Mouse (Mus musculus) midbrain, embryonic 11.5 days (tissue): ENCODE measurements at regions not wholly inside any gene's neighbourhood (a gene's known extent, or its start where the extent isn't known, plus 50 kb on each side); places are given as distances from the start of the nearest gene placed in this dataset.

Source experiments
- ATAC-seq: fragments of 200-750 bp; cut with Nextera tagmentation; 2 replicates; pipeline ENCODE4 v1.8.0; 2017; ENCODE audit warnings: moderate TSS enrichment, moderate library complexity; ENCODE audit not compliant: low FRiP score
- DNase-seq: peaks from one replicate; pipeline ENCODE4 v3.0.0; 2015; ENCODE audit warnings: low spot score; ENCODE audit errors: missing footprints
- H3K27ac ChIP-seq: fragments of 300-500 bp; sonication (generic); 2 replicates; pipeline ENCODE4 v1.5.1; 2014; ENCODE audit warnings: low read depth, low read length
- H3K27me3 ChIP-seq: fragments of 300-500 bp; sonication (generic); 2 replicates; pipeline ENCODE4 v1.6.1; 2014; ENCODE audit warnings: mild to moderate bottlenecking, low read length, moderate library complexity, mixed read lengths; ENCODE audit not compliant: control insufficient read depth, insufficient read depth
- H3K36me3 ChIP-seq: fragments of 300-500 bp; sonication (generic); 2 replicates; pipeline ENCODE4 v1.6.1; 2014; ENCODE audit warnings: mild to moderate bottlenecking, low read length, moderate library complexity, mixed read lengths; ENCODE audit not compliant: control insufficient read depth, insufficient read depth
- H3K4me1 ChIP-seq: fragments of 300-500 bp; sonication (generic); 2 replicates; pipeline ENCODE4 v1.6.1; 2014; ENCODE audit warnings: low read length; ENCODE audit not compliant: control insufficient read depth, insufficient read depth
- H3K4me2 ChIP-seq: fragments of 300-500 bp; sonication (generic); 2 replicates; pipeline ENCODE4 v1.6.1; 2014; ENCODE audit warnings: mild to moderate bottlenecking, moderate library complexity
- H3K4me3 ChIP-seq: fragments of 300-500 bp; sonication (generic); 2 replicates; pipeline ENCODE4 v1.5.1; 2014; ENCODE audit warnings: low read depth, low read length
- H3K9ac ChIP-seq: fragments of 300-500 bp; sonication (generic); 2 replicates; pipeline ENCODE4 v1.6.1; 2014; ENCODE audit warnings: low read length
- H3K9me3 ChIP-seq: fragments of 300-500 bp; sonication (generic); 2 replicates; pipeline ENCODE4 v1.6.1; 2016; ENCODE audit warnings: low read length; ENCODE audit not compliant: control insufficient read depth
- WGBS: fragments of 180-500 bp; shearing (Covaris S2); extraction: QIAGEN DNeasy Blood & Tissue Kit; methylation state at CpG from one replicate; pipeline ENCODE4 v1.1.7; 2014; 5-methylcytosine and 5-hydroxymethylcytosine counted together

- no peaks in the 10 kb centered on the region for H3K4me1 ChIP-seq
- no peak overlapping the region for H3K4me2 ChIP-seq
- H3K36me3 ChIP-seq: no peaks in the 10 kb centered on the region
- DNase-seq (no peak), ATAC-seq (no peak)
- no peak overlapping the region for H3K27ac ChIP-seq
- no peaks in the 10 kb centered on the region for H3K27me3 ChIP-seq
- no peak overlapping the region for H3K4me3 ChIP-seq
- no peak overlapping the region for H3K9ac ChIP-seq
- H3K9me3 ChIP-seq: no peaks in the 10 kb centered on the region
- 87% methylated on average over 2 of the region's 2 CpGs for WGBS
These were observed 361.5 kb upstream of the Intu start for GRCm38 (mm10) chr3:40169590-40169989.

GRCm38 (mm10) chr3:40179726-40180317 lies 351.3 kb upstream of the Intu start:
- H3K9ac ChIP-seq: no peak overlapping the region
- no peak for ATAC-seq
- WGBS: 80% methylated on average over 3 of the region's 3 CpGs

GRCm38 (mm10) chr3:40185597-40186320 lies 345.3 kb upstream of the Intu start:
- Histone ChIP-seq H3K4me2 (no peak overlapping the region), H3K9me3 (no peaks in the 10 kb centered on the region), H3K4me3 (no peak overlapping the region), H3K27ac (no peak overlapping the region), H3K27me3 (no peaks in the 10 kb centered on the region), H3K36me3 (no peaks in the 10 kb centered on the region), H3K4me1 (no peaks in the 10 kb centered on the region), H3K9ac (no peak overlapping the region)
- no peak for ATAC-seq
- no peak for DNase-seq
- WGBS: 91% methylated on average over 5 of the region's 5 CpGs

More at GRCm38 (mm10) chr3:40179726-40180317, 351.3 kb upstream of the Intu start:
- Histone ChIP-seq H3K27ac (no peak overlapping the region), H3K27me3 (no peaks in the 10 kb centered on the region), H3K4me2 (no peak overlapping the region), H3K36me3 (no peaks in the 10 kb centered on the region), H3K9me3 (no peaks in the 10 kb centered on the region), H3K4me1 (no peaks in the 10 kb centered on the region), H3K4me3 (no peak overlapping the region)
- no peak for DNase-seq

- WGBS: 87% methylated on average over 6 of the region's 6 CpGs
- no peak overlapping the region for H3K9ac ChIP-seq
- H3K9me3 ChIP-seq: no peaks in the 10 kb centered on the region
- no peaks in the 10 kb centered on the region for H3K27me3 ChIP-seq
- H3K4me1 ChIP-seq: no peaks in the 10 kb centered on the region
- H3K4me3 ChIP-seq: no peak overlapping the region
- H3K27ac ChIP-seq: no peak overlapping the region
- H3K4me2 ChIP-seq: no peak overlapping the region
- H3K36me3 ChIP-seq: no peaks in the 10 kb centered on the region
- ATAC-seq: no peak
- no peak for DNase-seq
These were observed 341.6 kb upstream of the Intu start for GRCm38 (mm10) chr3:40189529-40189928.

- Histone ChIP-seq H3K27me3 (no peaks in the 10 kb centered on the region), H3K36me3 (no peaks in the 10 kb centered on the region), H3K9ac (no peak overlapping the region), H3K4me1 (no peaks in the 10 kb centered on the region), H3K4me3 (no peak overlapping the region), H3K9me3 (no peaks in the 10 kb centered on the region), H3K27ac (no peak overlapping the region), H3K4me2 (no peak overlapping the region)
- DNase-seq: no peak
- no peak for ATAC-seq
- 70% methylated on average over 4 of the region's 4 CpGs for WGBS
These were observed 341.1 kb upstream of the Intu start for GRCm38 (mm10) chr3:40190024-40190423.

- no peak overlapping the region for H3K27ac ChIP-seq
- H3K27me3 ChIP-seq: no peaks in the 10 kb centered on the region
- WGBS: 83% methylated on average over 4 of the region's 4 CpGs
- H3K9ac ChIP-seq: no peak overlapping the region
- DNase-seq (no peak), ATAC-seq (no peak)
- H3K4me2 ChIP-seq: no peak overlapping the region
- H3K36me3 ChIP-seq: no peaks in the 10 kb centered on the region
- H3K9me3 ChIP-seq: no peaks in the 10 kb centered on the region
- H3K4me3 ChIP-seq: no peak overlapping the region
- no peaks in the 10 kb centered on the region for H3K4me1 ChIP-seq
These were observed 330.9 kb upstream of the Intu start for GRCm38 (mm10) chr3:40200174-40200573.

- Histone ChIP-seq H3K9ac (no peak overlapping the region), H3K4me3 (no peak overlapping the region), H3K4me2 (no peak overlapping the region), H3K27ac (no peak overlapping the region), H3K9me3 (no peaks in the 10 kb centered on the region), H3K36me3 (no peaks in the 10 kb centered on the region), H3K27me3 (no peaks in the 10 kb centered on the region), H3K4me1 (no peaks in the 10 kb centered on the region; the same call in 1 of the 2 replicates)
- ATAC-seq: no peak
- 70% methylated on average over 4 of the region's 4 CpGs for WGBS
- no peak for DNase-seq
These were observed 324.8 kb upstream of the Intu start for GRCm38 (mm10) chr3:40206326-40206725.

- DNase-seq (no peak), ATAC-seq (no peak)
- Histone ChIP-seq H3K27me3 (no peaks in the 10 kb centered on the region), H3K4me2 (no peak overlapping the region), H3K9ac (no peak overlapping the region), H3K4me1 (no peaks in the 10 kb centered on the region), H3K9me3 (no peaks in the 10 kb centered on the region), H3K27ac (no peak overlapping the region), H3K36me3 (no peaks in the 10 kb centered on the region), H3K4me3 (no peak overlapping the region)
These were observed 319.3 kb upstream of the Intu start for GRCm38 (mm10) chr3:40211793-40212192.

GRCm38 (mm10) chr3:40226772-40227171 lies 304.3 kb upstream of the Intu start:
- H3K4me1 ChIP-seq: no peaks in the 10 kb centered on the region
- no peak overlapping the region for H3K4me2 ChIP-seq
- WGBS: 78% methylated on average over 1 of the region's 1 CpGs
- H3K9ac ChIP-seq: no peak overlapping the region
- DNase-seq (no peak), ATAC-seq (no peak)
- no peaks in the 10 kb centered on the region for H3K27me3 ChIP-seq
- H3K36me3 ChIP-seq: no peaks in the 10 kb centered on the region
- no peak overlapping the region for H3K27ac ChIP-seq
- no peaks in the 10 kb centered on the region for H3K9me3 ChIP-seq
- H3K4me3 ChIP-seq: no peak overlapping the region
